Mouse (Mus musculus): ENCODE results near the gene Unc5cl.

- no peak for TF ChIP-seq CTCF (IDR thresholded peaks at IDR 0.05; ENCODE audit: low read depth)
- TF ChIP-seq EP300 (IDR thresholded peaks at IDR 0.05; ENCODE audit: low read depth), result no peak
Measured at GRCm38 (mm10) chr17:48455955-48456354, 1.3 kb downstream of the Unc5cl start.
